Comparison of ENCODE assay signal across 12 mouse cellular contexts in the genomic region with DNA sequence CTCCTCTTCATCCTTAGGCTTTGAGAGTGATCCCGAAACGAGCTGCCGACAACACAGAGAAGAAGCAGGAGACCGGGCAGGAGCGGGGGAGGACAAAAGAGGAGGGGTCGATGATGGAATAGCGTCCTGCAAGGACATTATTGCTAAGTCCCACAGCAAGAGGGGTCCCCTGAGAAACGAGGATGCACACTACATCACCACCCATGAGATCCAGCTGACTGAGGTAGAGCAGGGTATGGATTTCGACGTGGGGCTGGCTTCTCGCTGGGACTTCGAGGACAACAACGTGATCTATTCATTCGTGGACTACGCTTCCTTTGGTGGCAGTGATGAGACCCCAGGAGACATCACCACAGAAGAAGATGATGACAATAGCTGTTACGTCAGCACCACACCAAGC. TPM values are rescaled to one million over a fixed set of nuclear protein-coding genes. Genes with fewer than 3 reads are reported as not detected.
A peak's percentile ranks its signal among the peaks of the same experiment; 100 is the strongest.
DNase-seq lines count a peak whose midpoint lies in the region; ATAC-seq and TF ChIP-seq lines count a peak whose summit lies in the region.
"Had no signal": no experiment of that assay in that cellular context is flagged by ENCODE, and none has a peak within 500 bp of the region (broad histone marks: within the 10 kb centered on the region; RNA-seq: fewer than 3 reads in every experiment).

No protein-coding gene starts in this region.

- no peaks in the 10 kb centered on the region for H3K27me3 ChIP-seq in heart, adult 2 months (ENCODE audit: control insufficient read depth, insufficient read depth, low read length)
- peaks cover 3% of the 10 kb centered on the region; the same call in 1 of the 2 replicates for H3K27me3 ChIP-seq in hindbrain, embryonic 13.5 days
- H3K27me3 ChIP-seq: intestine, embryonic 15.5 days; liver, embryonic 15.5 days had no signal

- no peaks in the 10 kb centered on the region for H3K9me3 ChIP-seq in hindbrain, embryonic 13.5 days
- H3K9me3 ChIP-seq: intestine, embryonic 15.5 days; liver, embryonic 15.5 days had no signal

- peaks cover 6% of the 10 kb centered on the region for H3K4me1 ChIP-seq in heart, adult 2 months (ENCODE audit: control insufficient read depth, insufficient read depth, low read length)
- H3K4me1 ChIP-seq in hindbrain, embryonic 13.5 days (replicated peaks): peaks cover 40% of the 10 kb centered on the region
- H3K4me1 ChIP-seq: liver, embryonic 15.5 days had no signal

- DNase-seq in heart, adult 2 months: no peak
- DNase-seq in heart, postnatal 14 days: no peak
- no peak for DNase-seq in left cerebral cortex, adult 2 months (ENCODE audit: extremely low spot score in 1 of 2, low spot score in 2 of 2)
- DNase-seq in left cerebral cortex, postnatal 10 days (ENCODE audit: extremely low spot score in 1 of 2, low spot score in 2 of 2): no peak
- DNase-seq in thymus, adult 18-20 months: no peak
- DNase-seq in layer of hippocampus, postnatal 25 days (ENCODE audit: extremely low spot score in 1 of 2, low spot score in 1 of 2): no peak
- DNase-seq: left cerebral cortex, postnatal 4 days; thymus, postnatal 14 days had no signal

- no peak for TF ChIP-seq CTCF in heart, adult 2 months (IDR thresholded peaks at IDR 0.05)
- TF ChIP-seq CTCF in left cerebral cortex, adult 2 months (IDR thresholded peaks at IDR 0.05): no peak

- WGBS in heart, adult 2 months: 57% methylated on average over 16 of the region's 16 CpGs
- WGBS in hindbrain, embryonic 13.5 days: 69% methylated on average over 16 of the region's 16 CpGs

- peak overlapping the region; percentile 91 for H3K27ac ChIP-seq in heart, adult 2 months
- peak overlapping the region; percentile 72; the same call in 1 of the 2 replicates for H3K27ac ChIP-seq in left cerebral cortex, adult 2 months
- H3K27ac ChIP-seq in hindbrain, embryonic 13.5 days: no peak overlapping the region
- H3K27ac ChIP-seq: intestine, embryonic 15.5 days; liver, embryonic 15.5 days had no signal

- no peak for TF ChIP-seq POLR2A in heart, adult 2 months (IDR thresholded peaks at IDR 0.05; ENCODE audit: insufficient read depth, low read depth, low read length)

- no peaks in the 10 kb centered on the region; the same call in 1 of the 2 replicates for H3K79me2 ChIP-seq in heart, adult 2 months (replicated peaks; ENCODE audit: control insufficient read depth, insufficient read depth, low read length)

- intact Hi-C loops in heart, adult 2 months (cut with DNase I): loop anchor here (2.0 to 5.0 kb wide), 3 partner anchors 37 to 77 kb away; a partner anchor contains a TSS
- intact Hi-C loops in heart, postnatal 14 days (cut with DNase I): loop anchor here (5.0 kb wide), 2 partner anchors 39 to 74 kb away; no protein-coding TSS in a partner anchor
- intact Hi-C loops in left cerebral cortex, adult 2 months (cut with DNase I): loop anchor here (1.0 to 5.0 kb wide), 2 partner anchors 77 to 199 kb away; a partner anchor contains a TSS
- intact Hi-C loops in left cerebral cortex, postnatal 10 days (cut with DNase I): no loop called here

- H3K4me2 ChIP-seq in hindbrain, embryonic 13.5 days: peak overlapping the region; percentile 42
- H3K4me2 ChIP-seq: intestine, embryonic 15.5 days; liver, embryonic 15.5 days had no signal

- H3K36me3 ChIP-seq in heart, adult 2 months (ENCODE audit: control insufficient read depth, insufficient read depth, low read length): no peaks in the 10 kb centered on the region
- H3K36me3 ChIP-seq in hindbrain, embryonic 13.5 days: no peaks in the 10 kb centered on the region
- H3K36me3 ChIP-seq: intestine, embryonic 15.5 days; liver, embryonic 15.5 days had no signal

- H3K4me3 ChIP-seq in heart, adult 2 months: peak overlapping the region; percentile 53
- no peak overlapping the region for H3K4me3 ChIP-seq in left cerebral cortex, adult 2 months
- 0 out of 2 replicates have a peak overlapping the region, but pooled peaks have one; percentile 11 for H3K4me3 ChIP-seq in hindbrain, embryonic 13.5 days
- H3K4me3 ChIP-seq: intestine, embryonic 15.5 days; liver, embryonic 15.5 days had no signal

- TF ChIP-seq EP300 in heart, adult 2 months (IDR thresholded peaks at IDR 0.05; ENCODE audit: insufficient read depth, low read depth, low read length): no peak

- 0 out of 2 replicates have a peak, but pooled peaks have one; percentile 4 for ATAC-seq in hindbrain, embryonic 13.5 days (ENCODE audit: low FRiP score)
- ATAC-seq: CD4-positive, CD25-positive, alpha-beta regulatory T cell, adult 4 months; intestine, embryonic 15.5 days had no signal

- peak overlapping the region; percentile 85 for H3K9ac ChIP-seq in heart, adult 2 months (ENCODE audit: low read depth, low read length)
- H3K9ac ChIP-seq in hindbrain, embryonic 13.5 days: no peak overlapping the region
- H3K9ac ChIP-seq: intestine, embryonic 15.5 days; liver, embryonic 15.5 days had no signal

RNA-seq across cellular contexts. Expression of a gene that starts 1.1 kb away (rescaled TPM):
- 10 to 100 TPM; 48.1 to 48.8 TPM for total RNA-seq in heart, adult 2 months (2021)
- 14.7 and 22.9 TPM in 2 replicates for polyA plus RNA-seq in heart, adult 2 months (2012; rRNA removed)
- total RNA-seq in heart, postnatal 14 days (2021): 10 to 100 TPM; 51.9 to 53.7 TPM
- total RNA-seq in left cerebral cortex, adult 2 months (2021): 1 to 10 TPM; 2.9 to 3.0 TPM
- 1 to 10 TPM; 1.7 to 3.9 TPM for total RNA-seq in left cerebral cortex, postnatal 10 days (2021)
- polyA plus RNA-seq in hindbrain, embryonic 13.5 days (2015; fragmentation: Nextera tagmentation; extraction: Ambion mirVana): 0.12 and 0.18 TPM in 2 replicates
- total RNA-seq in layer of hippocampus, postnatal 25 days (2021): 1 to 10 TPM; 1.5 to 2.4 TPM
- polyA plus RNA-seq: CD4-positive, CD25-positive, alpha-beta regulatory T cell, adult 4 months had no signal

RNA-seq across cellular contexts. Expression of a gene that starts 1.3 kb away (rescaled TPM):
- 1 to 10 TPM in 1 of 2 experiments, under 1 TPM in 1; 0.77 to 1.4 TPM for total RNA-seq in heart, adult 2 months (2021)
- polyA plus RNA-seq in heart, adult 2 months (2012; rRNA removed): 1.4 and 2.0 TPM in 2 replicates
- total RNA-seq in heart, postnatal 14 days (2021): under 1 TPM; 0.85 to 0.93 TPM
- total RNA-seq in left cerebral cortex, adult 2 months (2021): under 1 TPM; 0.28 to 0.34 TPM
- not detected for total RNA-seq in left cerebral cortex, postnatal 10 days (2021)
- polyA plus RNA-seq in hindbrain, embryonic 13.5 days (2015; fragmentation: Nextera tagmentation; extraction: Ambion mirVana): 0.12 TPM in 1 of 2 replicates, not detected in the other
- under 1 TPM in 1 of 2 experiments, not detected in 1; 0.28 TPM for total RNA-seq in layer of hippocampus, postnatal 25 days (2021)
- total RNA-seq: left cerebral cortex, postnatal 4 days had no signal
- polyA plus RNA-seq: CD4-positive, CD25-positive, alpha-beta regulatory T cell, adult 4 months had no signal

Comparison
In these comparisons a context has a peak if more than half of its experiments do, and no peak if none do; other contexts are left out.
1. RNA of a gene that starts 1.1 kb away (total RNA-seq): 51.9 to 53.7 TPM in heart, postnatal 14 days and 48.1 to 48.8 TPM in heart, adult 2 months; 1.7 to 3.9 TPM in left cerebral cortex, postnatal 10 days, 2.9 to 3.0 TPM in left cerebral cortex, adult 2 months and 1.5 to 2.4 TPM in layer of hippocampus, postnatal 25 days; every median in the first group is over 10 times any median in the second.